Mouse (Mus musculus): ENCODE measurements around the gene Dcun1d1.

DNA sequence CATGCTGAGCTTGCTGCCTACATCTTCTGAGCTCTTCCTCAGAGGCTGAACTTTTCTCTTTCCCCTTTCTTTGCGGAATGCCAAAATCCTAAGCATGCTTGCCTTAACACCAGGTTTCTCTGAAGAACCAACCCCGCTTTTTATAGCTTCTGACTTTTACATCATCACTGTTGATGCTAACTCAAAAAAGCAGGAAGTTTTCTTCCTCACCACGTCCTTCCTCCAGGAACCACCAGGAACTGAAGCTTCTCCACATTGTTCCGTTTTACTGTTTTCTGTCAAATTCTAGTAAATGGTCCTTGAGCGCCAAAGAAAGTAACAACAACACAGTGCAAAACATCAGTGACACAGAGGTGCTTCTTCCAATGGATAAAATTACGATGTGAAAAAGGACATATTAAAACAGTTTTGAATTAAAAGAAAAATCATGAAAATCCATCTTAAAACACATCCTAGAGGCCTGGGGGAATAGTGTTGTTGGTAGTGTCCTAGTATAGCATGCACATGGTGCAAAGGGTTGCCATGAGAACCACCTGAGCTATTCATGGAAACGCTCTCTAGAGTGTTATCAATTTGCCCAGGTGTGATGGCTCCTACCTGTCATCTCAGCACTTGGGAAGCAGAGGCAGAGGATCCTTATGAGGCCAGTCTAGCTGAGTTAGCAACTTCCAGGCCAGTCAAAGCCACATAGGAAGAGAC is 28.1 kb downstream of the Dcun1d1 start:
- TF ChIP-seq CTCF (IDR thresholded peaks at IDR 0.05; ENCODE audit: borderline replicate concordance, insufficient read depth, low read length) (no peak), POLR2A (IDR thresholded peaks at IDR 0.05; ENCODE audit: low read depth, low read length) (no peak)

Measured in embryonic fibroblast, embryonic 13.5 days (primary cell).